Mouse (Mus musculus) brain, embryonic 14.5 days (tissue): ENCODE results near the gene Mrpl11. TPM values are rescaled to one million over a fixed set of nuclear protein-coding genes. Genes with fewer than 3 reads are reported as not detected.
"Not testable (repeated sequence)": the region's sequence is repeated elsewhere in the genome, so short reads cannot be mapped to it uniquely, and the experiment has no call there.

Experiments used
- DNase-seq: peaks from one replicate; pipeline ENCODE4 v3.0.0-alpha.2; 2011; ENCODE audit warnings: low read depth
- CTCF ChIP-seq: fragments of 200-500 bp; IDR thresholded peaks from 2 replicates; pipeline ENCODE4 v1.5.1; 2012; ENCODE audit warnings: inconsistent platforms, mild to moderate bottlenecking, moderate library complexity, borderline replicate concordance; ENCODE audit not compliant: insufficient read depth, insufficient read length; ENCODE audit errors: extremely low read depth
- POLR2A ChIP-seq: fragments of 200-500 bp; IDR thresholded peaks from 2 replicates; pipeline ENCODE4 v1.6.1; 2012; ENCODE audit warnings: mild to moderate bottlenecking, inconsistent platforms, borderline replicate concordance; ENCODE audit not compliant: poor library complexity, insufficient read depth, insufficient read length, severe bottlenecking; ENCODE audit errors: extremely low read depth
- polyA plus RNA-seq: library from polyadenylated mRNA; depleted of rRNA; stranded (reverse); fragments of >200 nt; gene quantifications from 2 replicates; pipeline ENCODE4 v1.2.3, GENCODE M21; 2012; rRNA removed

Mrpl11 gene
- polyA plus RNA-seq, 1 experiment = 70.0 TPM

GRCm38 (mm10) chr19:5001666-5002406 is 39.9 kb downstream of the Mrpl11 start:
- TF ChIP-seq POLR2A = 0 out of 2 replicates have a peak, but pooled peaks have one; percentile 7
- TF ChIP-seq CTCF = peak; percentile 98
- peak; percentile 99 for DNase-seq

- DNase-seq = not testable (repeated sequence)
Measured at GRCm38 (mm10) chr19:5003644-5004043, 41.7 kb downstream of the Mrpl11 start.

GRCm38 (mm10) chr19:5004925-5005324 is 43.0 kb downstream of the Mrpl11 start:
- TF ChIP-seq CTCF = no peak
- TF ChIP-seq POLR2A = no peak
- DNase-seq = no peak

- DNase-seq = no peak
- no peak for TF ChIP-seq POLR2A
- TF ChIP-seq CTCF = no peak
Measured at GRCm38 (mm10) chr19:5013138-5013537, 51.2 kb downstream of the Mrpl11 start.

GRCm38 (mm10) chr19:5014961-5015398 is 53.0 kb downstream of the Mrpl11 start:
- TF ChIP-seq CTCF (peak; percentile 61; the same call in 1 of the 2 replicates), POLR2A (no peak)
- peak; percentile 64 for DNase-seq

GRCm38 (mm10) chr19:5016221-5016742 is 54.3 kb downstream of the Mrpl11 start:
- no peak for TF ChIP-seq POLR2A
- TF ChIP-seq CTCF = no peak
- peak; percentile 71 for DNase-seq

Other genes with a start within 250 kb of the Mrpl11 start
- 97.3 and 97.9 TPM in 2 replicates for gene Rbm4b, start 205.7 kb upstream of the Mrpl11 start, polyA plus RNA-seq
- gene Rbm4, start 168.2 kb upstream of the Mrpl11 start, polyA plus RNA-seq = 146 and 173 TPM in 2 replicates
- 28.7 and 57.0 TPM in 2 replicates for gene Gm21992, start 150.5 kb upstream of the Mrpl11 start, polyA plus RNA-seq
- 70.7 and 85.4 TPM in 2 replicates for gene Rbm14, start 150.5 kb upstream of the Mrpl11 start, polyA plus RNA-seq
- gene Ccs, start 122.8 kb upstream of the Mrpl11 start, polyA plus RNA-seq = 42.3 and 45.1 TPM in 2 replicates
- 0.30 and 0.62 TPM in 2 replicates for gene Ccdc87, start 122.8 kb upstream of the Mrpl11 start, polyA plus RNA-seq
- gene Ctsf, start 107.0 kb upstream of the Mrpl11 start, polyA plus RNA-seq = 73.6 and 85.2 TPM in 2 replicates
- 0.95 and 1.7 TPM in 2 replicates for gene Actn3, start 84.2 kb upstream of the Mrpl11 start, polyA plus RNA-seq
- gene Zdhhc24, start 83.5 kb upstream of the Mrpl11 start, polyA plus RNA-seq = 32.0 and 48.4 TPM in 2 replicates
- gene Bbs1, start 55.5 kb upstream of the Mrpl11 start, polyA plus RNA-seq = 18.5 and 27.6 TPM in 2 replicates
- 111 and 122 TPM in 2 replicates for gene Dpp3, start 33.9 kb upstream of the Mrpl11 start, polyA plus RNA-seq
- 10.3 and 14.2 TPM in 2 replicates for gene Peli3, start 19.0 kb upstream of the Mrpl11 start, polyA plus RNA-seq
- gene Npas4, start 28.2 kb downstream of the Mrpl11 start, polyA plus RNA-seq = 4.1 and 7.8 TPM in 2 replicates
- 31.1 and 34.9 TPM in 2 replicates for gene Slc29a2, start 61.7 kb downstream of the Mrpl11 start, polyA plus RNA-seq
- 46.8 and 49.8 TPM in 2 replicates for gene B4gat1, start 76.7 kb downstream of the Mrpl11 start, polyA plus RNA-seq
- 1.9 and 2.8 TPM in 2 replicates for gene AC124502.3, start 76.7 kb downstream of the Mrpl11 start, polyA plus RNA-seq
- 32.9 and 39.8 TPM in 2 replicates for gene Brms1, start 79.2 kb downstream of the Mrpl11 start, polyA plus RNA-seq
- 4.0 and 4.3 TPM in 2 replicates for gene Rin1, start 88.3 kb downstream of the Mrpl11 start, polyA plus RNA-seq
- 15.5 and 24.7 TPM in 2 replicates for gene Cd248, start 105.9 kb downstream of the Mrpl11 start, polyA plus RNA-seq
- gene Tmem151a, start 123.4 kb downstream of the Mrpl11 start, polyA plus RNA-seq = 6.8 and 10.7 TPM in 2 replicates
- 62.8 and 63.2 TPM in 2 replicates for gene Yif1a, start 126.4 kb downstream of the Mrpl11 start, polyA plus RNA-seq
- 467 and 494 TPM in 2 replicates for gene Cnih2, start 136.4 kb downstream of the Mrpl11 start, polyA plus RNA-seq
- gene Rab1b, start 144.9 kb downstream of the Mrpl11 start, polyA plus RNA-seq = 195 and 205 TPM in 2 replicates
- 117 and 134 TPM in 2 replicates for gene Klc2, start 156.4 kb downstream of the Mrpl11 start, polyA plus RNA-seq